9 mouse cellular contexts compared by ENCODE assay signal in the genomic region with DNA sequence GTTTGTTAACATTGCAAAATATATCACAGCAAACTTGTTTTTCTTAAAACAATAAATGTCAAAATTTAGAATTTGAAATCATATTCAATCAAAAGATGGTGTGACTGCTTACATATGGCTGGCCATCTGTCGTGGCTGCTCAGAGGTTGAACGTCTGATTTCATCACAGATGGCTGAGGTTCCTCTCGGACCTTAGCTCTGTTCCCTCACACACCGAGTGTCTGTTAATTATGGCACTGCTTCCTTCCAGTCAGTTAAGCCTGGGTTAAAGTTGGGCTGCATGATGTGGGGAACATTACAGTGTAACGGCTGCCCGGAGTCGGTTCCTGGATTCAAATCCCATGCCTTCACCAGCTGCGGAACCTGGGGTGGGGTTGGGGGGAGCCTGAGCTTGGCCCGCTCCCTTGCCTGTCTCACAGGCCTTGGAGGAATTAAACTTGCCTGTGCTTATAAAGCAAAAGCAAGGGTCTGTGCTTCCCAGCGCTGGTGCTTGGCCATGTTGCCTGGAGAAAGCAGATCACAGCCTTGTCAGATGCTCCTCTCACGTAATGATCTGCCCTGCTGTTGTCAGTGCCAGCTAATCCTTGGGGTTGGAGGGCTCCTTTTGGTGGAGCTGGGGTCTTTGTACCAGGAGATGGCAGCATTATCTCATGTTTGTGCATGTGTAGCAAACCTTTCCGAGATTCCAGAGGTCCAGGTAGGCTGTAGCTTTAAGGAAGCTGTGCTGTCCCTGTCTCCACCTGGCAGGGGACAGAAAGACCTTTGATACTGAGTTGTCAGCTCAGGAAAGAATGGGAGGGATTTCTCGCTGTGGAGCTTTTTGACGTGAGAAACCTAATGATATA. TPM values are rescaled to one million over a fixed set of nuclear protein-coding genes. Genes with fewer than 3 reads are reported as not detected.
DNase-seq lines count a peak whose midpoint lies in the region; ATAC-seq and TF ChIP-seq lines count a peak whose summit lies in the region.
"Had no signal": no experiment of that assay in that cellular context is flagged by ENCODE, and none has a peak within 500 bp of the region (broad histone marks: within the 10 kb centered on the region; RNA-seq: fewer than 3 reads in every experiment).

No protein-coding gene starts in this region.

- no peak for TF ChIP-seq POLR2A in cerebellum, adult 2 months (IDR thresholded peaks at IDR 0.05; ENCODE audit: borderline replicate concordance, insufficient read depth, low read length)

- no peaks in the 10 kb centered on the region for H3K36me3 ChIP-seq in forebrain, postnatal 0 days (ENCODE audit: insufficient read depth)
- 0 out of 2 replicates have a peak, but pooled peaks cover 5% of the 10 kb centered on the region for H3K36me3 ChIP-seq in midbrain, embryonic 14.5 days (ENCODE audit: control insufficient read depth, insufficient read depth, low read length)

- intact Hi-C loops in heart, postnatal 25 days (cut with DNase I): loop anchor here (10.0 kb wide), 1 partner anchor 489 kb away; a partner anchor contains a TSS

- H3K9me3 ChIP-seq in forebrain, postnatal 0 days (ENCODE audit: low read length): no peaks in the 10 kb centered on the region
- H3K9me3 ChIP-seq in midbrain, embryonic 14.5 days (ENCODE audit: control insufficient read depth, low read length): no peaks in the 10 kb centered on the region
- H3K9me3 ChIP-seq: heart, embryonic 13.5 days had no signal

- TF ChIP-seq CTCF in cerebellum, adult 2 months (IDR thresholded peaks at IDR 0.05; ENCODE audit: borderline replicate concordance, insufficient read depth, low read depth, low read length): peak; percentile 45; the same call in 1 of the 2 replicates
- peak; percentile 70 for TF ChIP-seq CTCF in forebrain, postnatal 0 days (IDR thresholded peaks at IDR 0.05; ENCODE audit: low read depth)

- 17% methylated on average over 14 of the region's 14 CpGs for WGBS in cerebellum, adult 2 months
- 58% methylated on average over 14 of the region's 14 CpGs for WGBS in forebrain, postnatal 0 days
- WGBS in midbrain, embryonic 14.5 days: 67% methylated on average over 14 of the region's 14 CpGs

- no peaks in the 10 kb centered on the region for H3K27me3 ChIP-seq in cerebellum, adult 2 months (ENCODE audit: control insufficient read depth, insufficient read depth, low read length)
- H3K27me3 ChIP-seq in forebrain, postnatal 0 days (ENCODE audit: insufficient read depth, low read length): no peaks in the 10 kb centered on the region
- no peaks in the 10 kb centered on the region for H3K27me3 ChIP-seq in midbrain, embryonic 14.5 days (ENCODE audit: control insufficient read depth, insufficient read depth, low read length)
- H3K27me3 ChIP-seq: heart, embryonic 13.5 days had no signal

- H3K9ac ChIP-seq in forebrain, postnatal 0 days: no peak overlapping the region
- H3K9ac ChIP-seq in midbrain, embryonic 14.5 days (replicated peaks; ENCODE audit: low read length): no peak overlapping the region
- H3K9ac ChIP-seq: heart, embryonic 13.5 days had no signal

- peak; percentile 24 to 41 for DNase-seq in kidney, postnatal 36 days
- DNase-seq in kidney, adult 18-20 months: no peak
- DNase-seq in cerebellum, adult 2 months: peak; percentile 56 to 70
- DNase-seq in forebrain, postnatal 0 days: peak; percentile 66
- peak; percentile 78 for DNase-seq in midbrain, embryonic 14.5 days
- no peak for DNase-seq in ovary, postnatal 36 days (ENCODE audit: low spot score)
- DNase-seq in right cerebral cortex, postnatal 25 days: no peak
- DNase-seq in heart, postnatal 25 days (ENCODE audit: low spot score): no peak

- ATAC-seq in forebrain, postnatal 0 days: peak; percentile 44
- peak; percentile 12; the same call in 1 of the 2 replicates for ATAC-seq in midbrain, embryonic 14.5 days (ENCODE audit: low FRiP score, low TSS enrichment)

- peak overlapping the region; percentile 5 for H3K4me3 ChIP-seq in cerebellum, adult 2 months (replicated peaks; ENCODE audit: insufficient read depth, low read depth, low read length)
- no peak overlapping the region for H3K4me3 ChIP-seq in forebrain, postnatal 0 days (ENCODE audit: low read depth, low read length)
- H3K4me3 ChIP-seq in midbrain, embryonic 14.5 days (replicated peaks; ENCODE audit: low read depth, low read length): no peak overlapping the region
- H3K4me3 ChIP-seq: heart, embryonic 13.5 days had no signal

- no peak overlapping the region for H3K4me2 ChIP-seq in forebrain, postnatal 0 days (ENCODE audit: low read depth)
- H3K4me2 ChIP-seq in midbrain, embryonic 14.5 days (ENCODE audit: low read length): no peak overlapping the region
- H3K4me2 ChIP-seq: heart, embryonic 13.5 days had no signal

- peaks cover 20% of the 10 kb centered on the region for H3K4me1 ChIP-seq in cerebellum, adult 2 months (ENCODE audit: control insufficient read depth, insufficient read depth, low read length)
- no peaks in the 10 kb centered on the region for H3K4me1 ChIP-seq in forebrain, postnatal 0 days (ENCODE audit: insufficient read depth)
- H3K4me1 ChIP-seq in midbrain, embryonic 14.5 days (ENCODE audit: control insufficient read depth, insufficient read depth, low read length): peaks cover 12% of the 10 kb centered on the region; the same call in 1 of the 2 replicates

- peak overlapping the region; percentile 80 for H3K27ac ChIP-seq in cerebellum, adult 2 months (ENCODE audit: insufficient read depth, low read length)
- H3K27ac ChIP-seq in forebrain, postnatal 0 days (ENCODE audit: low read depth, low read length): no peak overlapping the region
- H3K27ac ChIP-seq in midbrain, embryonic 14.5 days (replicated peaks; ENCODE audit: low read depth, low read length): no peak overlapping the region
- H3K27ac ChIP-seq: heart, embryonic 13.5 days had no signal

RNA-seq across cellular contexts. Expression of a gene that starts 40.2 kb away (rescaled TPM):
- 34.4 and 37.1 TPM in 2 replicates for polyA plus RNA-seq in cerebellum, adult 2 months (2012; rRNA removed)
- 29.7 and 31.8 TPM in 2 replicates for total RNA-seq in forebrain, postnatal 0 days (2014; rRNA removed)
- polyA plus RNA-seq in forebrain, postnatal 0 days (2015; fragmentation: Nextera tagmentation; extraction: Ambion mirVana): 41.1 and 46.0 TPM in 2 replicates
- 50.6 and 70.9 TPM in 2 replicates for polyA plus RNA-seq in midbrain, embryonic 14.5 days (2014; fragmentation: Nextera tagmentation; extraction: Ambion mirVana)
- total RNA-seq in heart, postnatal 25 days (2021): 10 to 100 TPM; 23.4 to 29.8 TPM

Comparison
In these comparisons a context has a peak if more than half of its experiments do, and no peak if none do; other contexts are left out.
1. DNase-seq: peak in kidney, postnatal 36 days (2 of 2), cerebellum, adult 2 months (2 of 2), forebrain, postnatal 0 days (single experiment) and midbrain, embryonic 14.5 days (single experiment); none in kidney, adult 18-20 months (single experiment), ovary, postnatal 36 days (single experiment), right cerebral cortex, postnatal 25 days (single experiment) and heart, postnatal 25 days (single experiment).